8 mouse cellular contexts compared by ENCODE assay signal in genomic region chr19:56548230-56549032, GRCm38 (mm10). TPM values are rescaled to one million over a fixed set of nuclear protein-coding genes. Genes with fewer than 3 reads are reported as not detected.
A peak's percentile ranks its signal among the peaks of the same experiment; 100 is the strongest.
DNase-seq lines count a peak whose midpoint lies in the region; ATAC-seq and TF ChIP-seq lines count a peak whose summit lies in the region.

Gene Nhlrc2, plus strand, starts transcription at chr19:56548261.

- peak within 1 kb of the TSS; percentile 98 for H3ac ChIP-seq in C2C12 (ENCODE audit: control insufficient read depth, insufficient read length, low read depth)

- ATAC-seq in erythroblast, adult 5-6 weeks (replicated peaks; ENCODE audit: low FRiP score, poor library complexity, severe bottlenecking): peak; percentile 83

- H3K79me3 ChIP-seq in C2C12 (ENCODE audit: low read depth): peaks cover 30% of the 10 kb centered on the region

- DNase-seq in brain, adult 2 months (ENCODE audit: low read depth, low spot score): peak; percentile 90
- peak; percentile 89 to 91 for DNase-seq in heart, adult 9 months (ENCODE audit: low spot score in 2 of 2)
- DNase-seq in kidney, adult 9 months: peak; percentile 95
- DNase-seq in liver: peak; percentile 87
- peak; percentile 57 to 78 for DNase-seq in monocyte, adult 2 months (ENCODE audit: low read depth in 1 of 2, low spot score in 2 of 2)
- DNase-seq in spleen, postnatal 14 days (ENCODE audit: low spot score in 2 of 2): peak; percentile 72 to 77

- H3K36me3 ChIP-seq in C2C12 (ENCODE audit: control insufficient read depth, insufficient read depth): peaks cover 35% of the 10 kb centered on the region

- H3K79me2 ChIP-seq in C2C12 (ENCODE audit: control insufficient read depth, insufficient read depth): peaks cover 49% of the 10 kb centered on the region

- no peak for TF ChIP-seq CTCF in C2C12 (IDR thresholded peaks at IDR 0.05; ENCODE audit: control insufficient read depth, insufficient read depth, insufficient read length)

- no peaks in the 10 kb centered on the region for H3K27me3 ChIP-seq in C2C12 (ENCODE audit: control insufficient read depth, insufficient read depth, insufficient read length)

- peak within 1 kb of the TSS; percentile 59 for H3K4me3 ChIP-seq in C2C12 (ENCODE audit: insufficient read depth, poor library complexity, severe bottlenecking)

TF ChIP-seq in C2C12, 6 proteins besides CTCF, POLR2A, EP300 and RAD21:
- no peak for TF ChIP-seq MYOG (IDR thresholded peaks at IDR 0.05; ENCODE audit: control insufficient read depth, extremely low read depth, insufficient read length)
- peak; percentile 13 for TF ChIP-seq MAX (IDR thresholded peaks at IDR 0.05)

RNA-seq across cellular contexts. Expression of gene Nhlrc2, which starts in this region (rescaled TPM):
- 6.8 TPM for polyA plus RNA-seq in C2C12 (2012; fragmentation: generic; extraction: Trizol)
- total RNA-seq in erythroblast, adult 5-6 weeks (2015; ENCODE audit: low replicate concordance): 3.8 and 5.9 TPM in 2 replicates
- total RNA-seq in erythroblast, adult 5-6 weeks (2017; ENCODE audit: low replicate concordance): 6.1 and 8.2 TPM in 2 replicates

Comparison
In these comparisons a context has a peak if more than half of its experiments do, and no peak if none do; other contexts are left out.
1. Peak in every context shown above with its lines: DNase-seq, ATAC-seq and H3K4me3 ChIP-seq.